Mouse (Mus musculus): ENCODE data around the gene Ifi213.
"Not testable (repeated sequence)": the region's sequence is repeated elsewhere in the genome, so short reads cannot be mapped to it uniquely, and the experiment has no call there.

DNA sequence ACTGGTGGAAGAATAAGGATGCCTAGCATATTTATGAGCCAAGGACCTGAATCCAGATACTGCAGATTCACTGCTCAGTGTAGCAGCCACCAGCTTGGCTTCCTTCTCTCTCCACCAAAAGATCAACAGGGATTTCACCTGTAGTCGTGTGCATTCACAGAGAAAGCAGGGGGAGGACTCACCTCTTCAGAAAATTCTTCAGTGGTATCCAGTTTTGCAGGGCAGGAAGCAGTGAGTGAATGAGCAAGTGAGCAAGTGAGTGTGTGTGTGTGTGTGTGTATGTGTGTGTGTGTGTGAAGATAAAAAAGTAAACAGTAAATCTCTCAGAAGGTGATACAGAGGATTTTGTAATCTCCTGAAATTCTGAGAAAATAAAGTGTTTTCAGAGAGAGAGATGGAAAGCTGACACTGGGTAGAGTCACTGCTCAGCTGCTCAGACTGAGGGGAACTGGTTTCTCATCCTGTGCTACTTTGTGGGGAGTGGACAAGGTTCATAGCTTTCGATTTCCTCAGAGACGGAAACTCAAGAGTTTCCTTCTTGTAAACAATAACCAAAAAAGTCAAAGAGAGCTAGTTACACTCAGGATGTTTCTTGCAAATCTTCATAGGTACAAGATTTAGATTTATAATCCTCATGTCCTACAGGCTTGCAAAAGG is at the start of gene Ifi213:
- not testable (repeated sequence) for TF ChIP-seq CTCF, POLR2A (IDR thresholded peaks at IDR 0.05; ENCODE audit: extremely low read depth, insufficient read depth, low read length)

Data from cortical plate, adult 2 months (tissue).